Mouse (Mus musculus): ENCODE data around the gene Klhl11.

DNA sequence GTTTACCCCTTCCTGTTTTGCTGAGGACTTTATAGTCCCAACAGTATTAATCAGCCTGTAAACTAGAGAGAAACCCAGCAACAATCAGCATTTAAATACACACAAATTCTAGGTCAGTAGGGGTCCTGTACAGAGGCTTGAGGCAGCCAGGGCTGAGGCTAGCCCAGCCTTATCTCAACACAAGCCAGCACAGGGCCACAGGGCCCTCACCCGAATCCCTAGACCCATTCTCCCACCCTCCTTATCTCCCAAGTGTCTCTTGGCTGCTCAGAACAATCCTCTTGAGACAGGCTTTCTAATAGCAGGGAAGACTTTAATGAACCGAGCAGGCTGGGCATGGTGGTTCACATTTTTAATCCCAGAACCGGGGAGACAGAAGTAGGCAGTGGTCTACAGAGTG, 27.7 kb upstream of the Klhl11 start:
- no peak for TF ChIP-seq FLI1 (IDR thresholded peaks at IDR 0.05; ENCODE audit: low read length)
- no peak for TF ChIP-seq GATA1 (IDR thresholded peaks at IDR 0.05; ENCODE audit: borderline replicate concordance, low read length)

Data from megakaryocyte, embryonic 14.5 days (primary cell).